Mouse (Mus musculus): ENCODE measurements at regions not wholly inside any gene's neighbourhood (a gene's known extent, or its start where the extent isn't known, plus 50 kb on each side); places are given as distances from the start of the nearest gene placed in this dataset.
A peak's percentile ranks its signal among the peaks of the same experiment; 100 is the strongest.

DNA sequence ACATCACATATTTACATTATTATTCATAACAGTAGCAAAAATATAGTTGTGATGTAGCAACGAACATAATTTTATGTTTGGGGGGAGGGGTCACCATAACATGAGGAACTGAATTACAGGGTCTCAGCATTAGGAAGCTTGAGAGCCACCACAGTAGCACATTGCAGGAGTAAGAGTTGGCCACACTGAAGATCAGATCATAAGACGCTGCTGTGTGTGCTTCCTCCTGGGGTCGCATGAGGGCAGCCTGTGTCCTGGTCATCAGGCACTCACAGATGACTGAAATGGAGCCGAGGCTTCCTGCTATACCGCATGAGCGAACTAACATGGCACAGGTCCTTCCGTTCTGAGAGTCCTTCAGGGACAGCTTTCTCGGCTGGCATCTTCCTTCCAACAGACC, 447.3 kb downstream of the Adam3 start:
- peak; percentile 49 for TF ChIP-seq CTCF (IDR thresholded peaks at IDR 0.05; ENCODE audit: low read depth, low read length)
- TF ChIP-seq POLR2A (IDR thresholded peaks at IDR 0.05; ENCODE audit: extremely low read depth, insufficient read depth, low read length): no peak

Measured in liver, adult 2 months (tissue).